In the genomic region with DNA sequence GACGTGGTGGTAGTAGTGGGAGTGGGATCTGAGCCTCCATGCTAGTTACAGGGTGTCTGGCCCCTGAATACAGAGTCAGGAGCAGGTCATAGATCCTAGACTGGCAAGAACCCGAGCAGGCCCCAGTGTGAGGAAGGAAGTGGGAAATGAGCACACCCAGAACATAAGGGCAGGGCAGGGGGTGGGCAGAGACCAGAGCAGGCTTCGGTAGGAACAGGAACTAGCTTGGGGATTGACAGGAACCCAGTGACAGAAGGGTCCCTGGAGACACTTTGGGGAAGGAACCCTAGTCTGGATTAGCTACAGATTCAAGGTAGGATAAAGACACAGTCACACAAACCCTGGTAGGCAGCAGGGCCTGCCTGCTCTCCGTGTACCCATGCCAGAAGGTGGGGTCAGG, we compare ENCODE assay signal across 8 mouse cellular contexts. TPM values are rescaled to one million over a fixed set of nuclear protein-coding genes. Genes with fewer than 3 reads are reported as not detected.
DNase-seq lines count a peak whose midpoint lies in the region; ATAC-seq lines count a peak whose summit lies in the region.

No protein-coding gene starts in this region.

- H3K27ac ChIP-seq in embryonic facial prominence, embryonic 13.5 days, result peak overlapping the region; percentile 81
- H3K27ac ChIP-seq in hindbrain, embryonic 10.5 days, result peak overlapping the region; percentile 94
- no peak overlapping the region; the same call in 1 of the 2 replicates for H3K27ac ChIP-seq in limb, embryonic 13.5 days
- H3K27ac ChIP-seq in midbrain, embryonic 13.5 days, result peak overlapping the region; percentile 95

- H3K9ac ChIP-seq in embryonic facial prominence, embryonic 13.5 days, result peak overlapping the region; percentile 67
- peak overlapping the region; percentile 55 for H3K9ac ChIP-seq in limb, embryonic 13.5 days
- H3K9ac ChIP-seq in midbrain, embryonic 13.5 days (replicated peaks), result peak overlapping the region; percentile 73

- H3K4me1 ChIP-seq in embryonic facial prominence, embryonic 13.5 days, result peaks cover 23% of the 10 kb centered on the region
- H3K4me1 ChIP-seq in hindbrain, embryonic 10.5 days (replicated peaks), result peaks cover 66% of the 10 kb centered on the region
- peaks cover 22% of the 10 kb centered on the region for H3K4me1 ChIP-seq in limb, embryonic 13.5 days
- peaks cover 49% of the 10 kb centered on the region for H3K4me1 ChIP-seq in midbrain, embryonic 13.5 days (replicated peaks)

- WGBS in embryonic facial prominence, embryonic 13.5 days, result 28% methylated on average over 4 of the region's 4 CpGs
- WGBS in hindbrain, embryonic 10.5 days, result 15% methylated on average over 4 of the region's 4 CpGs
- WGBS in limb, embryonic 13.5 days, result 20% methylated on average over 4 of the region's 4 CpGs
- 0% methylated on average over 4 of the region's 4 CpGs for WGBS in midbrain, embryonic 13.5 days

- H3K4me2 ChIP-seq in embryonic facial prominence, embryonic 13.5 days, result peak overlapping the region; percentile 82
- H3K4me2 ChIP-seq in limb, embryonic 13.5 days (replicated peaks), result peak overlapping the region; percentile 86
- H3K4me2 ChIP-seq in midbrain, embryonic 13.5 days (replicated peaks), result peak overlapping the region; percentile 80

- peak; percentile 42 for DNase-seq in gastrocnemius, postnatal 25 days
- DNase-seq in gastrocnemius, postnatal 36 days, result no peak
- peak; percentile 22 for DNase-seq in hindbrain, embryonic 10.5 days (ENCODE audit: low spot score)
- DNase-seq in layer of hippocampus, adult 9-10 months (ENCODE audit: low spot score), result no peak
- no peak for DNase-seq in left cerebral cortex, postnatal 36 days (ENCODE audit: low spot score in 2 of 2)

- intact Hi-C loops in gastrocnemius, postnatal 36 days (cut with DNase I), result loop anchor here (5.0 kb wide), 1 partner anchor 378 kb away; no protein-coding TSS in a partner anchor
- intact Hi-C loops in left cerebral cortex, postnatal 36 days (cut with DNase I), result loop anchor here (5.0 kb wide), 2 partner anchors 338 to 378 kb away; a partner anchor contains a TSS

- peak overlapping the region; percentile 60 for H3K4me3 ChIP-seq in embryonic facial prominence, embryonic 13.5 days
- peak overlapping the region; percentile 64 for H3K4me3 ChIP-seq in hindbrain, embryonic 10.5 days
- H3K4me3 ChIP-seq in limb, embryonic 13.5 days, result peak overlapping the region; percentile 60
- H3K4me3 ChIP-seq in midbrain, embryonic 13.5 days (replicated peaks), result peak overlapping the region; percentile 52

- no peak for ATAC-seq in embryonic facial prominence, embryonic 13.5 days (ENCODE audit: insufficient number of reproducible peaks, insufficient read depth, low FRiP score, low TSS enrichment, low read depth)
- no peak for ATAC-seq in limb, embryonic 13.5 days (ENCODE audit: low FRiP score, low read depth)
- ATAC-seq in midbrain, embryonic 13.5 days, result no peak

- H3K36me3 ChIP-seq in embryonic facial prominence, embryonic 13.5 days, result no peaks in the 10 kb centered on the region
- H3K36me3 ChIP-seq in hindbrain, embryonic 10.5 days, result no peaks in the 10 kb centered on the region
- H3K36me3 ChIP-seq in limb, embryonic 13.5 days, result no peaks in the 10 kb centered on the region
- H3K36me3 ChIP-seq in midbrain, embryonic 13.5 days, result no peaks in the 10 kb centered on the region

- no peaks in the 10 kb centered on the region for H3K27me3 ChIP-seq in embryonic facial prominence, embryonic 13.5 days
- no peaks in the 10 kb centered on the region for H3K27me3 ChIP-seq in hindbrain, embryonic 10.5 days (ENCODE audit: insufficient read depth, poor library complexity, severe bottlenecking)
- no peaks in the 10 kb centered on the region for H3K27me3 ChIP-seq in limb, embryonic 13.5 days
- no peaks in the 10 kb centered on the region for H3K27me3 ChIP-seq in midbrain, embryonic 13.5 days

- H3K9me3 ChIP-seq in embryonic facial prominence, embryonic 13.5 days, result no peaks in the 10 kb centered on the region
- H3K9me3 ChIP-seq in hindbrain, embryonic 10.5 days, result no peaks in the 10 kb centered on the region
- H3K9me3 ChIP-seq in limb, embryonic 13.5 days, result no peaks in the 10 kb centered on the region
- H3K9me3 ChIP-seq in midbrain, embryonic 13.5 days, result no peaks in the 10 kb centered on the region

RNA-seq across cellular contexts. Expression of a gene that starts 1.3 kb away (rescaled TPM):
- 10 to 100 TPM; 18.7 to 33.5 TPM for total RNA-seq in gastrocnemius, postnatal 25 days (2021)
- total RNA-seq in gastrocnemius, postnatal 36 days (2021), result 10 to 100 TPM; 22.1 to 30.6 TPM
- 13.1 and 14.9 TPM in 2 replicates for polyA plus RNA-seq in embryonic facial prominence, embryonic 13.5 days (2015; fragmentation: Nextera tagmentation; extraction: Ambion mirVana)
- 22.6 and 34.4 TPM in 2 replicates for polyA plus RNA-seq in hindbrain, embryonic 10.5 days (2016; fragmentation: Nextera tagmentation; extraction: Ambion mirVana)
- polyA plus RNA-seq in limb, embryonic 13.5 days (2015; fragmentation: Nextera tagmentation; extraction: Ambion mirVana), result 13.7 and 14.7 TPM in 2 replicates
- polyA plus RNA-seq in midbrain, embryonic 13.5 days (2015; fragmentation: Nextera tagmentation; extraction: Ambion mirVana), result 45.4 and 55.2 TPM in 2 replicates
- total RNA-seq in left cerebral cortex, postnatal 36 days (2021), result 10 to 100 TPM; 34.8 to 43.0 TPM

RNA-seq across cellular contexts. Expression of a gene that starts 13.2 kb away (rescaled TPM):
- 10 to 100 TPM; 88.2 to 98.5 TPM for total RNA-seq in gastrocnemius, postnatal 25 days (2021)
- total RNA-seq in gastrocnemius, postnatal 36 days (2021), result 10 to 100 TPM; 78.9 to 95.1 TPM
- polyA plus RNA-seq in embryonic facial prominence, embryonic 13.5 days (2015; fragmentation: Nextera tagmentation; extraction: Ambion mirVana), result 329 and 332 TPM in 2 replicates
- polyA plus RNA-seq in hindbrain, embryonic 10.5 days (2016; fragmentation: Nextera tagmentation; extraction: Ambion mirVana), result 404 and 440 TPM in 2 replicates
- polyA plus RNA-seq in limb, embryonic 13.5 days (2015; fragmentation: Nextera tagmentation; extraction: Ambion mirVana), result 343 and 345 TPM in 2 replicates
- 245 and 253 TPM in 2 replicates for polyA plus RNA-seq in midbrain, embryonic 13.5 days (2015; fragmentation: Nextera tagmentation; extraction: Ambion mirVana)
- total RNA-seq in left cerebral cortex, postnatal 36 days (2021), result 100 to 1,000 TPM; 107 to 121 TPM

RNA-seq across cellular contexts. Expression of a gene that starts 14.1 kb away (rescaled TPM):
- total RNA-seq in gastrocnemius, postnatal 25 days (2021), result 1 to 10 TPM; 2.9 to 3.0 TPM
- 1 to 10 TPM; 2.3 to 2.8 TPM for total RNA-seq in gastrocnemius, postnatal 36 days (2021)
- polyA plus RNA-seq in embryonic facial prominence, embryonic 13.5 days (2015; fragmentation: Nextera tagmentation; extraction: Ambion mirVana), result 3.9 and 5.1 TPM in 2 replicates
- polyA plus RNA-seq in hindbrain, embryonic 10.5 days (2016; fragmentation: Nextera tagmentation; extraction: Ambion mirVana), result 12.8 and 14.8 TPM in 2 replicates
- polyA plus RNA-seq in limb, embryonic 13.5 days (2015; fragmentation: Nextera tagmentation; extraction: Ambion mirVana), result 2.5 and 2.7 TPM in 2 replicates
- polyA plus RNA-seq in midbrain, embryonic 13.5 days (2015; fragmentation: Nextera tagmentation; extraction: Ambion mirVana), result 20.0 and 20.2 TPM in 2 replicates
- 10 to 100 TPM; 50.5 to 71.9 TPM for total RNA-seq in left cerebral cortex, postnatal 36 days (2021)

RNA-seq across cellular contexts. Expression of a gene that starts 19.1 kb away (rescaled TPM):
- 1 to 10 TPM; 6.7 to 7.5 TPM for total RNA-seq in gastrocnemius, postnatal 25 days (2021)
- total RNA-seq in gastrocnemius, postnatal 36 days (2021), result 1 to 10 TPM; 5.2 to 5.9 TPM
- polyA plus RNA-seq in embryonic facial prominence, embryonic 13.5 days (2015; fragmentation: Nextera tagmentation; extraction: Ambion mirVana), result 24.4 and 27.8 TPM in 2 replicates
- polyA plus RNA-seq in hindbrain, embryonic 10.5 days (2016; fragmentation: Nextera tagmentation; extraction: Ambion mirVana), result 20.3 and 23.2 TPM in 2 replicates
- 25.7 and 26.0 TPM in 2 replicates for polyA plus RNA-seq in limb, embryonic 13.5 days (2015; fragmentation: Nextera tagmentation; extraction: Ambion mirVana)
- polyA plus RNA-seq in midbrain, embryonic 13.5 days (2015; fragmentation: Nextera tagmentation; extraction: Ambion mirVana), result 25.3 and 29.9 TPM in 2 replicates
- 10 to 100 TPM; 30.4 to 37.5 TPM for total RNA-seq in left cerebral cortex, postnatal 36 days (2021)

RNA-seq across cellular contexts. Expression of a gene that starts 34.4 kb away (rescaled TPM):
- total RNA-seq in gastrocnemius, postnatal 25 days (2021), result 1 to 10 TPM; 1.0 to 2.4 TPM
- total RNA-seq in gastrocnemius, postnatal 36 days (2021), result 1 to 10 TPM in 1 of 2 experiments, under 1 TPM in 1; 0.84 to 1.1 TPM
- 18.6 and 26.6 TPM in 2 replicates for polyA plus RNA-seq in embryonic facial prominence, embryonic 13.5 days (2015; fragmentation: Nextera tagmentation; extraction: Ambion mirVana)
- polyA plus RNA-seq in hindbrain, embryonic 10.5 days (2016; fragmentation: Nextera tagmentation; extraction: Ambion mirVana), result 23.2 and 25.5 TPM in 2 replicates
- polyA plus RNA-seq in limb, embryonic 13.5 days (2015; fragmentation: Nextera tagmentation; extraction: Ambion mirVana), result 19.5 and 20.7 TPM in 2 replicates
- 17.0 and 18.7 TPM in 2 replicates for polyA plus RNA-seq in midbrain, embryonic 13.5 days (2015; fragmentation: Nextera tagmentation; extraction: Ambion mirVana)
- 10 to 100 TPM in 1 of 2 experiments, 1 to 10 TPM in 1; 8.5 to 12.5 TPM for total RNA-seq in left cerebral cortex, postnatal 36 days (2021)

Comparison
In these comparisons a context has a peak if more than half of its experiments do, and no peak if none do; other contexts are left out.
1. DNase-seq: peak in gastrocnemius, postnatal 25 days (single experiment) and hindbrain, embryonic 10.5 days (single experiment); none in gastrocnemius, postnatal 36 days (0 of 2), layer of hippocampus, adult 9-10 months (single experiment) and left cerebral cortex, postnatal 36 days (0 of 2).
2. Peak in every context shown above with its lines, with median percentiles within 50 percentile points of each other: H3K4me2 ChIP-seq, H3K4me3 ChIP-seq and H3K9ac ChIP-seq.